Mouse (Mus musculus) stomach, embryonic 14.5 days (tissue): ENCODE measurements at regions not wholly inside any gene's neighbourhood (a gene's known extent, or its start where the extent isn't known, plus 50 kb on each side); places are given as distances from the start of the nearest gene placed in this dataset.

Source experiments
- ATAC-seq: fragments of 200-750 bp; cut with Nextera tagmentation; 2 replicates; pipeline ENCODE4 v1.8.0; 2017; ENCODE audit warnings: low read depth, moderate TSS enrichment; ENCODE audit not compliant: insufficient number of reproducible peaks, insufficient read depth, low FRiP score
- H3K27ac ChIP-seq: fragments of 300-500 bp; sonication (generic); 2 replicates; pipeline ENCODE4 v1.5.1; 2014; ENCODE audit warnings: mild to moderate bottlenecking, low read length, moderate library complexity, mixed read lengths
- H3K27me3 ChIP-seq: fragments of 300-500 bp; sonication (generic); 2 replicates; pipeline ENCODE4 v1.6.1; 2014; ENCODE audit warnings: low read length, control low read depth, mixed read lengths; ENCODE audit not compliant: control insufficient read depth, insufficient read depth
- H3K36me3 ChIP-seq: fragments of 300-500 bp; sonication (generic); 2 replicates; pipeline ENCODE4 v1.6.1; 2014; ENCODE audit warnings: mild to moderate bottlenecking, control low read depth, low read length, moderate library complexity, mixed read lengths; ENCODE audit not compliant: control insufficient read depth, insufficient read depth
- H3K4me1 ChIP-seq: fragments of 300-500 bp; sonication (generic); 2 replicates; pipeline ENCODE4 v1.6.1; 2014; ENCODE audit warnings: low read length, control low read depth, mixed read lengths; ENCODE audit not compliant: control insufficient read depth, insufficient read depth
- H3K4me2 ChIP-seq: fragments of 300-500 bp; sonication (generic); replicated peaks from 2 replicates; pipeline ENCODE4 v1.6.1; 2014; ENCODE audit warnings: low read depth, low read length, control low read depth
- H3K4me3 ChIP-seq: fragments of 300-500 bp; sonication (generic); 2 replicates; pipeline ENCODE4 v1.5.1; 2014; ENCODE audit warnings: low read depth, low read length, control low read depth
- H3K9ac ChIP-seq: fragments of 300-500 bp; sonication (generic); replicated peaks from 2 replicates; pipeline ENCODE4 v1.6.1; 2014; ENCODE audit warnings: low read depth, mild to moderate bottlenecking, control low read depth, low read length, moderate library complexity, mixed read lengths
- H3K9me3 ChIP-seq: fragments of 300-500 bp; sonication (generic); 2 replicates; pipeline ENCODE4 v1.6.1; 2016; ENCODE audit warnings: low read depth, low read length, control low read depth; ENCODE audit not compliant: control insufficient read depth
- WGBS: fragments of 180-500 bp; shearing (Covaris S2); extraction: QIAGEN DNeasy Blood & Tissue Kit; methylation state at CpG from one replicate; pipeline ENCODE4 v1.1.7; 2014; 5-methylcytosine and 5-hydroxymethylcytosine counted together

DNA sequence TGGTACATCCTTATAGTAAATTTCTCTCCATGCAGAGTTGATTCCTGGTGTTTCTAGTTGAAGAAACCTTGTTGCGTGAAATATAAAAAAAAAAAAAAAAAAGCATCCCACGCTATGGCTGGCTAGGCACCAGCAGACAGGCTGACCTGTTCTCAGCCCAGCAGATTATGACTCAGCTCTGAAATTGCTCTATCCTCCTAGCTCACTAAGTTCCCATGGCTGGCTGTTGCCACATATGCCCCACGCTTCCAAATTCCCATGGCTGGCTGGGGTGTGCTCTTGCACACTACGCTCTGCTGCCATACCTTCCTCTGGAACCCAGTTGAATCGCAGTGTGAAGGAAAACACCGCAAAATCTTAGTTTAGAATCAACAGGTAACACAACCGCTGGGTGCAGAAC is 270.1 kb downstream of the Mid1ip1 start:
- H3K27ac ChIP-seq: no peak overlapping the region
- H3K36me3 ChIP-seq: no peaks in the 10 kb centered on the region
- WGBS: 90% methylated on average over 7 of the region's 7 CpGs
- H3K9me3 ChIP-seq: no peaks in the 10 kb centered on the region
- H3K27me3 ChIP-seq: no peaks in the 10 kb centered on the region
- H3K4me2 ChIP-seq: no peak overlapping the region
- H3K9ac ChIP-seq: no peak overlapping the region
- no peak overlapping the region for H3K4me3 ChIP-seq
- H3K4me1 ChIP-seq: no peaks in the 10 kb centered on the region
- no peak for ATAC-seq

GRCm38 (mm10) chrX:10991871-10992210 is 277.0 kb downstream of the Mid1ip1 start:
- Histone ChIP-seq H3K4me1 (no peaks in the 10 kb centered on the region), H3K27me3 (no peaks in the 10 kb centered on the region), H3K4me2 (no peak overlapping the region), H3K4me3 (no peak overlapping the region), H3K27ac (no peak overlapping the region), H3K36me3 (no peaks in the 10 kb centered on the region), H3K9me3 (no peaks in the 10 kb centered on the region), H3K9ac (no peak overlapping the region)
- WGBS: 47% methylated on average over 6 of the region's 6 CpGs
- ATAC-seq: no peak

GRCm38 (mm10) chrX:10992211-10993004 is 277.6 kb downstream of the Mid1ip1 start:
- H3K4me2 ChIP-seq: peak overlapping the region; percentile 35
- H3K27me3 ChIP-seq: no peaks in the 10 kb centered on the region
- H3K36me3 ChIP-seq: no peaks in the 10 kb centered on the region
- 31% methylated on average over 19 of the region's 19 CpGs for WGBS
- no peaks in the 10 kb centered on the region for H3K9me3 ChIP-seq
- no peaks in the 10 kb centered on the region for H3K4me1 ChIP-seq
- 0 out of 2 replicates have a peak overlapping the region, but pooled peaks have one; percentile 1 for H3K4me3 ChIP-seq
- H3K9ac ChIP-seq: no peak overlapping the region
- no peak; the same call in 1 of the 2 replicates for ATAC-seq
- H3K27ac ChIP-seq: peak overlapping the region; percentile 27; the same call in 1 of the 2 replicates

GRCm38 (mm10) chrX:10993005-10993377 is 278.2 kb downstream of the Mid1ip1 start:
- WGBS: 33% methylated on average over 6 of the region's 6 CpGs
- Histone ChIP-seq H3K4me1 (no peaks in the 10 kb centered on the region), H3K27ac (peak overlapping the region; percentile 27; the same call in 1 of the 2 replicates), H3K27me3 (no peaks in the 10 kb centered on the region), H3K4me3 (0 out of 2 replicates have a peak overlapping the region, but pooled peaks have one; percentile 1), H3K36me3 (no peaks in the 10 kb centered on the region), H3K9me3 (no peaks in the 10 kb centered on the region), H3K9ac (no peak overlapping the region), H3K4me2 (peak overlapping the region; percentile 35)
- ATAC-seq: 0 out of 2 replicates have a peak, but pooled peaks have one; percentile 56

GRCm38 (mm10) chrX:10994910-10995309 is 280.1 kb downstream of the Mid1ip1 start:
- H3K27ac ChIP-seq: no peak overlapping the region
- no peak overlapping the region for H3K9ac ChIP-seq
- H3K36me3 ChIP-seq: no peaks in the 10 kb centered on the region
- no peaks in the 10 kb centered on the region for H3K9me3 ChIP-seq
- ATAC-seq: no peak
- no peak overlapping the region for H3K4me3 ChIP-seq
- H3K4me2 ChIP-seq: no peak overlapping the region
- no peaks in the 10 kb centered on the region for H3K4me1 ChIP-seq
- no peaks in the 10 kb centered on the region for H3K27me3 ChIP-seq

- H3K4me2 ChIP-seq: no peak overlapping the region
- H3K27me3 ChIP-seq: no peaks in the 10 kb centered on the region
- H3K27ac ChIP-seq: no peak overlapping the region
- no peaks in the 10 kb centered on the region for H3K36me3 ChIP-seq
- H3K9ac ChIP-seq: no peak overlapping the region
- 84% methylated on average over 3 of the region's 3 CpGs for WGBS
- H3K4me1 ChIP-seq: no peaks in the 10 kb centered on the region
- no peak overlapping the region for H3K4me3 ChIP-seq
- H3K9me3 ChIP-seq: no peaks in the 10 kb centered on the region
- no peak for ATAC-seq
Observed at GRCm38 (mm10) chrX:11001180-11001579, 286.4 kb downstream of the Mid1ip1 start.

DNA sequence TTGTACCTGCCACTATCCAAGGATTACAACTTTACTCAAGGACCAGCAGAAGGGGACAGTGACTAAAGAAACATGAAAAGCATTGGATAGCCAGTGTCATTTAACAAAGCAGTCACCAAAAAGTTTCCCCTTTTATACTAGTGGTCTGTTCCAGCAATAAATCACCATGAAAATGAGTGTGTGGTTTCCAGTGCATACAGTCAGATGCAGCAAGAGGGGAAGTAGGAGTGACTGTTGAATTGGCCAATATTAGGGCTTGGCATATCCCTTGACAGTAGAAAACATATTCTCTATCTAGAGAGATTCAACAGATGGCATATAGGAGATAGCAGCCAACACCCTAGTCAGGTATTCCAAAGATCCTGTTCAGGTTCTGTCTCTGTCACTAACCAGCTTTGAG is 259.8 kb upstream of the H2al1a start:
- no peaks in the 10 kb centered on the region for H3K27me3 ChIP-seq
- H3K36me3 ChIP-seq: no peaks in the 10 kb centered on the region
- H3K4me3 ChIP-seq: no peak overlapping the region
- no peak overlapping the region for H3K4me2 ChIP-seq
- H3K27ac ChIP-seq: no peak overlapping the region
- no peak overlapping the region for H3K9ac ChIP-seq
- H3K4me1 ChIP-seq: no peaks in the 10 kb centered on the region
- no peaks in the 10 kb centered on the region for H3K9me3 ChIP-seq
- no peak for ATAC-seq

- Histone ChIP-seq H3K27ac (no peak overlapping the region), H3K9me3 (no peaks in the 10 kb centered on the region), H3K4me2 (no peak overlapping the region), H3K4me1 (no peaks in the 10 kb centered on the region), H3K27me3 (no peaks in the 10 kb centered on the region), H3K4me3 (no peak overlapping the region), H3K9ac (no peak overlapping the region), H3K36me3 (no peaks in the 10 kb centered on the region)
- ATAC-seq: no peak
- 77% methylated on average over 3 of the region's 3 CpGs for WGBS
Observed at GRCm38 (mm10) chrX:11046769-11047168, 252.3 kb upstream of the H2al1a start.

DNA sequence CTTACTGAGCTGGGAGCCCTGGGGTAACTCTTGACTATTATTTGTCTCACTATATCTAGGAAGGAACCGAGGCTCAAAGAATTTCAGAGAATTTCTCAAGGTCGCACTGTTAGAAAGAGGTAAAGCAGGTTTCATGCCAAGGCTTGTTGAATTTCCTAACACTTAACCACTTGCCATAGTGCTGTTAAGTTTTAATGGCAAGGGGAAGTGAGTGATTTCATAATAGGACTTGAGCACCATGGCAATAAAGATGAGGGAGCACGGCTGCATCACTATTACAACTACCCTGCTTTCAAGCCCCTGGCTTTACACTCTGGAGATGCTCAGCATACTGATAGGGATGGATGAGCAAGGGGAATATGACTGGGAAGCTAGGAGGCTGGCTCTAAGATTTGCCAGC is 216.9 kb upstream of the H2al1a start:
- Histone ChIP-seq H3K36me3 (no peaks in the 10 kb centered on the region), H3K4me2 (no peak overlapping the region), H3K27ac (no peak overlapping the region), H3K27me3 (no peaks in the 10 kb centered on the region), H3K4me3 (no peak overlapping the region), H3K9me3 (no peaks in the 10 kb centered on the region), H3K9ac (no peak overlapping the region), H3K4me1 (no peaks in the 10 kb centered on the region)
- WGBS: 72% methylated on average over 3 of the region's 3 CpGs
- ATAC-seq: no peak
